Mouse (Mus musculus) lung, postnatal 0 days (tissue): ENCODE measurements at regions not wholly inside any gene's neighbourhood (a gene's known extent, or its start where the extent isn't known, plus 50 kb on each side); places are given as distances from the start of the nearest gene placed in this dataset.

Experiments used
- ATAC-seq: fragments of 200-750 bp; cut with Nextera tagmentation; 2 replicates; pipeline ENCODE4 v1.8.0; 2017; ENCODE audit warnings: moderate library complexity
- DNase-seq: peaks from one replicate; pipeline ENCODE4 v3.0.0-alpha.2; 2016; ENCODE audit warnings: low spot score
- H3K27ac ChIP-seq: fragments of 300-500 bp; sonication (generic); 2 replicates; pipeline ENCODE4 v1.5.1; 2014; ENCODE audit warnings: antibody characterized with exemption, mild to moderate bottlenecking, low read length, mixed read lengths
- H3K27me3 ChIP-seq: fragments of 300-500 bp; sonication (generic); replicated peaks from 2 replicates; pipeline ENCODE4 v1.6.1; 2014; ENCODE audit warnings: low read length, mixed read lengths; ENCODE audit not compliant: insufficient read depth
- H3K36me3 ChIP-seq: fragments of 300-500 bp; sonication (generic); 2 replicates; pipeline ENCODE4 v1.6.1; 2014; ENCODE audit warnings: low read length, mixed read lengths; ENCODE audit not compliant: insufficient read depth
- H3K4me1 ChIP-seq: fragments of 300-500 bp; sonication (generic); 2 replicates; pipeline ENCODE4 v1.6.1; 2014; ENCODE audit warnings: antibody characterized with exemption, low read depth, low read length, mixed read lengths; ENCODE audit not compliant: insufficient read depth
- H3K4me2 ChIP-seq: fragments of 300-500 bp; sonication (generic); replicated peaks from 2 replicates; pipeline ENCODE4 v1.6.1; 2014; ENCODE audit warnings: low read depth, mild to moderate bottlenecking, low read length, moderate library complexity, mixed read lengths
- H3K4me3 ChIP-seq: fragments of 300-500 bp; sonication (generic); 2 replicates; pipeline ENCODE4 v1.5.1; 2014; ENCODE audit warnings: low read depth, low read length
- H3K9ac ChIP-seq: fragments of 300-500 bp; sonication (generic); replicated peaks from 2 replicates; pipeline ENCODE4 v1.6.1; 2014; ENCODE audit warnings: low read depth, mild to moderate bottlenecking
- H3K9me3 ChIP-seq: fragments of 300-500 bp; sonication (generic); 2 replicates; pipeline ENCODE4 v1.6.1; 2016; ENCODE audit warnings: low read length, mixed read lengths
- CTCF ChIP-seq: IDR thresholded peaks from 2 replicates; pipeline ENCODE4 v1.5.1; 2016; ENCODE audit warnings: antibody characterized with exemption, mild to moderate bottlenecking
- EP300 ChIP-seq: IDR thresholded peaks from 2 replicates; pipeline ENCODE4 v1.6.1; 2016; ENCODE audit warnings: antibody characterized with exemption, mild to moderate bottlenecking, control low read depth
- WGBS: fragments of 180-500 bp; shearing (Covaris S2); extraction: QIAGEN DNeasy Blood & Tissue Kit; methylation state at CpG from one replicate; pipeline ENCODE4 v1.1.7; 2014; 5-methylcytosine and 5-hydroxymethylcytosine counted together

DNA sequence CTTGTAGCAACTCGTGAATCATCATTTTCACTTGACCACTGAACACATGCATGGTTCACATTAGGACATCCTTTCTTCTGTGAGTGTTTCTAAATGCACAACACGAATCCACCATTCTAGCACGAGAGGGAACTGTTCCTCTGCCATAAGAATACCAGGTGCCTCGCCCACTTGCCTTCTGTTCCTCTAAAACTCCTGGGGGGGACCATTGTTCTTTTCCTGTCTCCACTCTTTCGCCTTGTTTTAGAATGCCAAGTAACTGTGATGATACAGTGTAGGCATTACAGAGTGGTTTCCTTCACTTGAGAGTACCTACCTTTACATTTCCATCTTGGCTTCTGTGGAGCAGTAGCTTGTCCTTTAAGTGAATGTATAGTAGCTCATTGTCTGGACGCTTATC is 224.2 kb downstream of the Plk2 start:
- no peak for TF ChIP-seq CTCF
- TF ChIP-seq EP300, result no peak
- H3K9me3 ChIP-seq, result no peaks in the 10 kb centered on the region
- H3K4me1 ChIP-seq, result no peaks in the 10 kb centered on the region
- ATAC-seq (no peak), DNase-seq (no peak)
- no peak overlapping the region for H3K27ac ChIP-seq
- H3K4me3 ChIP-seq, result no peak overlapping the region
- no peak overlapping the region for H3K4me2 ChIP-seq
- 91% methylated on average over 6 of the region's 6 CpGs for WGBS
- no peak overlapping the region for H3K9ac ChIP-seq
- no peaks in the 10 kb centered on the region for H3K27me3 ChIP-seq
- H3K36me3 ChIP-seq, result no peaks in the 10 kb centered on the region

GRCm38 (mm10) chr13:110627136-110627535 is 232.3 kb downstream of the Plk2 start:
- no peak for ATAC-seq
- H3K27ac ChIP-seq, result no peak overlapping the region
- no peak for DNase-seq

DNA sequence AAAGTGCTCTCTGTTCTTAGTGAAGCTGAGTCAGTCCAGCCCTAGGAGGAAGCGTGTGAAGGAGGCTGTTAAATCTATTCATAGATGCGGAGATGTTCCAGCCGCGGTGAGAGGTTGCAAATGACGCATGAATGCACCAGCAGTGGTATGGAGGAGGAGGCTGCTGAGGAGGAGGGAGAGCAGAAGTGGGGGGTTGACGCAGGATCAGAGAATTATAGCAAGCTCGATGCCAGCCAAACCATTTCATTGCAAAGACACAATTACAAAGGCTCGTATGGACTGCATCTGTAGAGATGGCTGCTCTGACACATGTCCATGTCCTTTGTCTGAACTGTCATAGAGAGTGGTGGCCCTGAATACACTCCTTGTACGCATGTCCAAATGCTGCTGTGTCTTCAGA is 232.9 kb downstream of the Plk2 start:
- WGBS, result 79% methylated on average over 9 of the region's 9 CpGs
- TF ChIP-seq EP300 (no peak), CTCF (no peak)
- no peaks in the 10 kb centered on the region for H3K4me1 ChIP-seq
- no peak overlapping the region for H3K4me2 ChIP-seq
- DNase-seq (no peak), ATAC-seq (no peak)
- no peaks in the 10 kb centered on the region for H3K9me3 ChIP-seq
- no peaks in the 10 kb centered on the region for H3K36me3 ChIP-seq
- no peaks in the 10 kb centered on the region for H3K27me3 ChIP-seq
- H3K9ac ChIP-seq, result no peak overlapping the region
- no peak overlapping the region for H3K27ac ChIP-seq
- no peak overlapping the region for H3K4me3 ChIP-seq

More at GRCm38 (mm10) chr13:110627136-110627535, 232.3 kb downstream of the Plk2 start:
- no peaks in the 10 kb centered on the region for H3K9me3 ChIP-seq
- no peak overlapping the region for H3K4me2 ChIP-seq
- no peak overlapping the region for H3K4me3 ChIP-seq
- no peaks in the 10 kb centered on the region for H3K27me3 ChIP-seq
- TF ChIP-seq CTCF (no peak), EP300 (no peak)
- no peak overlapping the region for H3K9ac ChIP-seq
- no peaks in the 10 kb centered on the region for H3K36me3 ChIP-seq
- WGBS, result 62% methylated on average over 6 of the region's 6 CpGs
- no peaks in the 10 kb centered on the region for H3K4me1 ChIP-seq

GRCm38 (mm10) chr13:110628201-110628600 is 233.4 kb downstream of the Plk2 start:
- no peak overlapping the region for H3K4me3 ChIP-seq
- no peak overlapping the region for H3K4me2 ChIP-seq
- 97% methylated on average over 1 of the region's 1 CpGs for WGBS
- no peak overlapping the region for H3K9ac ChIP-seq
- H3K27ac ChIP-seq, result no peak overlapping the region
- H3K27me3 ChIP-seq, result no peaks in the 10 kb centered on the region
- no peaks in the 10 kb centered on the region for H3K36me3 ChIP-seq
- no peak for TF ChIP-seq CTCF
- TF ChIP-seq EP300, result no peak
- no peak for ATAC-seq
- DNase-seq, result no peak
- H3K9me3 ChIP-seq, result no peaks in the 10 kb centered on the region
- H3K4me1 ChIP-seq, result no peaks in the 10 kb centered on the region

DNA sequence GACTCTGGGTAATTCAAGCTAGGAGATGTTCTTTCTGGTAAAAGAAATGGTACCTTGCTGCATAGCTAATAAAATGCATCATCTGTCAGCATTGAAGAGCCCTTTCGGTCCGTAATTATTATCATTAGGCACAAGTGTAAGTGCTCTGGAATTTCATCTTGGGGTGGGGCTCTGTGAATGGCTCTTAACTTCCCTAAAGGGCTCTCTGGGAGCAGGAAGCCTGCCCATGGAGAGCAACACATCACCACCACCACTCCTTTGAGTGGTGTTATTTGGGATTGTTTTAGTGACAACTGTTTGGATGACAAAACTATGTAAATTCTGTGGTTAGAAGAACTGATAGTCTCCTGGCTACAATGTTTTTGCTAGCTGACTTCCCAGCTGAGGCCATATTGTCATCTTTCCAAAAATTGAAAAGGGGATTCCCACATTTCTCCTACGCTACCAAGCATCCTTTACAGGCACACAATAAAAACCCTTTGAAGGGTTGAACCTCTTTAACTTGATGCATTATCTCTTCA is 238.5 kb downstream of the Plk2 start:
- 51% methylated on average over 3 of the region's 3 CpGs for WGBS
- H3K36me3 ChIP-seq, result no peaks in the 10 kb centered on the region
- no peak overlapping the region for H3K9ac ChIP-seq
- no peaks in the 10 kb centered on the region for H3K27me3 ChIP-seq
- H3K4me3 ChIP-seq, result no peak overlapping the region
- peak; percentile 67 for ATAC-seq
- TF ChIP-seq CTCF (no peak), EP300 (peak; percentile 28; the same call in 1 of the 2 replicates)
- H3K4me2 ChIP-seq, result no peak overlapping the region
- no peaks in the 10 kb centered on the region for H3K4me1 ChIP-seq
- DNase-seq, result peak; percentile 30
- no peak overlapping the region for H3K27ac ChIP-seq
- no peaks in the 10 kb centered on the region for H3K9me3 ChIP-seq

GRCm38 (mm10) chr13:110633899-110634298 is 239.1 kb downstream of the Plk2 start:
- Histone ChIP-seq H3K9ac (no peak overlapping the region), H3K27ac (no peak overlapping the region), H3K36me3 (no peaks in the 10 kb centered on the region), H3K9me3 (no peaks in the 10 kb centered on the region), H3K27me3 (no peaks in the 10 kb centered on the region), H3K4me2 (no peak overlapping the region), H3K4me1 (no peaks in the 10 kb centered on the region), H3K4me3 (no peak overlapping the region)
- ATAC-seq (no peak), DNase-seq (no peak)
- WGBS, result 83% methylated on average over 1 of the region's 1 CpGs
- TF ChIP-seq EP300, result no peak
- no peak for TF ChIP-seq CTCF

DNA sequence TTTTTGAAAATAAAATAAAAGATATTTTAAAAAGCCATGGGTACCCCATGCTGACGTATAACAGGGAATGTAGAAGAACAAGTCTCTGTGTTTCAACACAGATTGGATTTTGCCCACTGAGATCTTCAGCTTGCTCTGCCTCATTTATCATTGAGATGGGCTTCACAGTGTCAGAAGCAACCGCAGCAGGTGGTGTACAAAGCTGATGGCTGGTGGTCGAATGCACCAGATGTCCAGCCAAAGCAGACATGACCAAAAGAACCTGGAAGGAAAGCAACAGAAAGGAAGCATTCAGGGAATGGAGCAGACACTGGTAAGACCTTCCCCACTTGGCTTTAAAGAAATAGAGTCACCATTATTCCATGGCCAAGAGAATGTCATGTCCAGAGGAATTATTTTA is 247.9 kb downstream of the Plk2 start:
- Histone ChIP-seq H3K27me3 (no peaks in the 10 kb centered on the region), H3K4me2 (peak overlapping the region; percentile 46)

More for the DNA sequence above, 247.9 kb downstream of the Plk2 start:
- Histone ChIP-seq H3K4me3 (no peak overlapping the region), H3K4me1 (no peaks in the 10 kb centered on the region; the same call in 1 of the 2 replicates), H3K9ac (no peak overlapping the region), H3K9me3 (no peaks in the 10 kb centered on the region), H3K27ac (peak overlapping the region; percentile 17; the same call in 1 of the 2 replicates), H3K36me3 (no peaks in the 10 kb centered on the region)
- ATAC-seq, result no peak
- WGBS, result 40% methylated on average over 3 of the region's 3 CpGs
- DNase-seq, result no peak
- TF ChIP-seq EP300, result no peak
- TF ChIP-seq CTCF, result no peak
